Mouse (Mus musculus) liver, embryonic 14.5 days (tissue): ENCODE measurements around the gene Cops7a. TPM values are rescaled to one million over a fixed set of nuclear protein-coding genes. Genes with fewer than 3 reads are reported as not detected.

ENCODE experiments used
- ATAC-seq: fragments of 200-750 bp; cut with Nextera tagmentation; 2 replicates; pipeline ENCODE4 v1.8.0; 2017; ENCODE audit warnings: moderate number of reproducible peaks, mild to moderate bottlenecking, moderate library complexity; ENCODE audit not compliant: insufficient read depth
- DNase-seq, 3 experiments: peaks; one replicate each; pipeline ENCODE4 v3.0.0-alpha.2; 2012 to 2013; ENCODE audit warnings: low read depth in 3 of 3, low spot score in 3 of 3
- H3K27ac ChIP-seq: fragments of 300-500 bp; sonication (generic); 2 replicates; pipeline ENCODE4 v1.5.1; 2014; ENCODE audit warnings: moderate library complexity, mild to moderate bottlenecking, control low read depth, inconsistent platforms
- H3K27me3 ChIP-seq: fragments of 300-500 bp; sonication (generic); 2 replicates; pipeline ENCODE4 v1.6.1; 2014; ENCODE audit warnings: mild to moderate bottlenecking, low read length, moderate library complexity; ENCODE audit not compliant: control insufficient read depth, insufficient read depth
- H3K36me3 ChIP-seq: fragments of 300-500 bp; sonication (generic); replicated peaks from 2 replicates; pipeline ENCODE4 v1.6.1; 2014; ENCODE audit warnings: low read depth; ENCODE audit not compliant: control insufficient read depth, insufficient read depth
- H3K4me1 ChIP-seq, 2 experiments: fragments of 200-500 bp in 1 of 2; fragments of 300-500 bp in 1 of 2; sonication (generic) in 1 of 2; replicated peaks; 2 replicates each; pipeline ENCODE4 v1.6.1; 2012 to 2014; ENCODE audit warnings: antibody characterized with exemption in 1 of 2, inconsistent platforms in 1 of 2, low read length in 1 of 2; ENCODE audit not compliant: control insufficient read depth in 2 of 2, insufficient read depth in 2 of 2
- H3K4me2 ChIP-seq: fragments of 300-500 bp; sonication (generic); 2 replicates; pipeline ENCODE4 v1.6.1; 2014; ENCODE audit warnings: low read depth, mild to moderate bottlenecking, control low read depth, moderate library complexity
- H3K4me3 ChIP-seq, 2 experiments: fragments of 200-500 bp in 1 of 2; fragments of 300-500 bp in 1 of 2; sonication (generic) in 1 of 2; 2 replicates each; pipeline ENCODE4 v1.5.1; 2012 to 2014; ENCODE audit warnings: low read depth in 2 of 2, low read length in 2 of 2, mild to moderate bottlenecking in 2 of 2, control low read depth in 1 of 2, inconsistent platforms in 1 of 2, moderate library complexity in 1 of 2; ENCODE audit not compliant: insufficient read depth in 1 of 2
- H3K9ac ChIP-seq: fragments of 300-500 bp; sonication (generic); replicated peaks from 2 replicates; pipeline ENCODE4 v1.6.1; 2014; ENCODE audit warnings: mild to moderate bottlenecking, control low read depth, moderate library complexity
- H3K9me3 ChIP-seq: fragments of 300-500 bp; sonication (generic); 2 replicates; pipeline ENCODE4 v1.6.1; 2016; ENCODE audit warnings: low read length, mixed read lengths; ENCODE audit not compliant: control insufficient read depth
- CTCF ChIP-seq: IDR thresholded peaks from 2 replicates; pipeline ENCODE4 v1.5.1; 2016; ENCODE audit warnings: antibody characterized with exemption, low read depth, control low read depth
- EP300 ChIP-seq: IDR thresholded peaks from 2 replicates; pipeline ENCODE4 v1.6.1; 2016; ENCODE audit warnings: antibody characterized with exemption, low read depth
- WGBS: fragments of 180-500 bp; shearing (Covaris S2); extraction: QIAGEN DNeasy Blood & Tissue Kit; methylation state at CpG from one replicate; pipeline ENCODE4 v1.1.7; 2014; ENCODE audit not compliant: insufficient replicate concordance; 5-methylcytosine and 5-hydroxymethylcytosine counted together
- polyA plus RNA-seq, 2 experiments: library from polyadenylated mRNA; depleted of rRNA in 1 of 2; stranded (reverse) in 1 of 2; unstranded in 1 of 2; fragments of >200 nt; fragmentation: Nextera tagmentation in 1 of 2; extraction: Ambion mirVana in 1 of 2; gene quantifications; 2 replicates each; pipeline versions ENCODE4 v1.2.1 to v1.2.3; 2012 to 2014

Gene Cops7a
- polyA plus RNA-seq, 2 experiments: 51.5 to 57.8 TPM

GRCm38 (mm10) chr6:124934670-124935069 is 30.7 kb downstream of the Cops7a start:
- Histone ChIP-seq H3K4me1 (peaks cover 9% of the 10 kb centered on the region in 2 experiments), H3K9me3 (no peaks in the 10 kb centered on the region), H3K27me3 (no peaks in the 10 kb centered on the region), H3K36me3 (peaks cover 13% of the 10 kb centered on the region), H3K4me2 (no peak overlapping the region), H3K4me3 (no peak overlapping the region), H3K9ac (no peak overlapping the region), H3K27ac (no peak overlapping the region)
- ATAC-seq: no peak
- WGBS: 84% methylated on average over 7 of the region's 7 CpGs
- TF ChIP-seq EP300 (no peak), CTCF (no peak)
- no peak for DNase-seq

GRCm38 (mm10) chr6:124933127-124933526 is 32.2 kb downstream of the Cops7a start:
- no peaks in the 10 kb centered on the region for H3K9me3 ChIP-seq
- no peak for TF ChIP-seq EP300
- H3K27ac ChIP-seq: no peak overlapping the region
- H3K27me3 ChIP-seq: no peaks in the 10 kb centered on the region
- DNase-seq (no peak), ATAC-seq (no peak)
- peaks cover 13% of the 10 kb centered on the region for H3K36me3 ChIP-seq
- H3K9ac ChIP-seq: no peak overlapping the region
- H3K4me1 ChIP-seq: peaks cover 9% of the 10 kb centered on the region in 2 experiments
- H3K4me3 ChIP-seq: no peak overlapping the region
- H3K4me2 ChIP-seq: peak overlapping the region; percentile 11
- 75% methylated on average over 3 of the region's 3 CpGs for WGBS

- Histone ChIP-seq H3K27me3 (no peaks in the 10 kb centered on the region), H3K4me2 (peak overlapping the region; percentile 93), H3K4me1 (peaks cover 9 to 12% of the 10 kb centered on the region in 2 experiments), H3K36me3 (peaks cover 13% of the 10 kb centered on the region), H3K9ac (peak overlapping the region; percentile 93), H3K9me3 (no peaks in the 10 kb centered on the region), H3K27ac (no peak overlapping the region; the same call in 1 of the 2 replicates), H3K4me3 (peak overlapping the region; percentile 63 to 89)
- WGBS: 64% methylated on average over 12 of the region's 12 CpGs
- no peak for TF ChIP-seq CTCF
- no peak for TF ChIP-seq EP300
- DNase-seq (no peak), ATAC-seq (no peak)
Measured at GRCm38 (mm10) chr6:124932314-124932695, 33.0 kb downstream of the Cops7a start.

GRCm38 (mm10) chr6:124931525-124932313 is 33.6 kb downstream of the Cops7a start:
- peaks cover 9 to 12% of the 10 kb centered on the region in 2 experiments for H3K4me1 ChIP-seq
- peak overlapping the region; percentile 60 for H3K27ac ChIP-seq
- peaks cover 12% of the 10 kb centered on the region for H3K36me3 ChIP-seq
- WGBS: 2% methylated on average over 48 of the region's 48 CpGs
- no peak for ATAC-seq
- peak overlapping the region; percentile 93 for H3K4me2 ChIP-seq
- peak overlapping the region; percentile 93 for H3K9ac ChIP-seq
- TF ChIP-seq EP300 (no peak), CTCF (peak; percentile 51)
- DNase-seq: peak in 1 of 3 experiments; percentile 27
- H3K4me3 ChIP-seq: peak overlapping the region; percentile 63 to 89
- no peaks in the 10 kb centered on the region for H3K27me3 ChIP-seq
- no peaks in the 10 kb centered on the region for H3K9me3 ChIP-seq

- ATAC-seq (peak; percentile 90), DNase-seq (peak; percentile 91 to 94 (median 93))
- Histone ChIP-seq H3K9me3 (no peaks in the 10 kb centered on the region), H3K4me2 (peak within 1 kb of the TSS; percentile 93), H3K27ac (peak within 1 kb of the TSS; percentile 60), H3K4me3 (peak within 1 kb of the TSS; percentile 63 to 89), H3K4me1 (peaks cover 9 to 15% of the 10 kb centered on the region in 2 experiments), H3K9ac (peak within 1 kb of the TSS; percentile 93), H3K36me3 (peaks cover 10% of the 10 kb centered on the region), H3K27me3 (no peaks in the 10 kb centered on the region)
- TF ChIP-seq CTCF (peak; percentile 99), EP300 (no peak)
- WGBS: under 1% methylated on average over 61 of the region's 64 CpGs
Measured at GRCm38 (mm10) chr6:124930754-124931524, 34.4 kb downstream of the Cops7a start, which contains the start of gene Mlf2. Mlf2 (plus strand) TSS chr6:124931386.
